Mouse (Mus musculus): ENCODE results near the gene Med12l.

The Med12l gene

DNA sequence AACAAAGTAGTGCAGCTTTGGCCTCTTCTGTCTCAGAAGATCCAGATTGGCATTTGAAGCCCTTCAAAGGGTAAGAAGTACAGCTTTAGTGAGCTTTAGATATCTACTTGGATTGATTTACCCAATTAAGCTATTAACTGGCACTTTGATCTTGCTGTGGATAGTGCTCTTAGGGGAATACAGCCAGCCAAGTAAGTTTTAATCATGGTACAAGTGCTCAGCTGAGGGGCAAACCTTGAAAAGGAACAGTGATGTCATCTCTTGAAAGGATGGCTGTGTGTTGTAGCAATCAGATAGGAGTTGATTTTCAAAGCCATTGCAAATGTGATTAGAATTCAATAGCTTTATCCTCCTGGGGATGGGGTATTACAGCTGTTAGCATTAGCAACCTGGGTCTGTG lies 176.5 kb downstream of the Med12l start:
- no peak for DNase-seq (ENCODE audit: low spot score in 2 of 2)

DNA sequence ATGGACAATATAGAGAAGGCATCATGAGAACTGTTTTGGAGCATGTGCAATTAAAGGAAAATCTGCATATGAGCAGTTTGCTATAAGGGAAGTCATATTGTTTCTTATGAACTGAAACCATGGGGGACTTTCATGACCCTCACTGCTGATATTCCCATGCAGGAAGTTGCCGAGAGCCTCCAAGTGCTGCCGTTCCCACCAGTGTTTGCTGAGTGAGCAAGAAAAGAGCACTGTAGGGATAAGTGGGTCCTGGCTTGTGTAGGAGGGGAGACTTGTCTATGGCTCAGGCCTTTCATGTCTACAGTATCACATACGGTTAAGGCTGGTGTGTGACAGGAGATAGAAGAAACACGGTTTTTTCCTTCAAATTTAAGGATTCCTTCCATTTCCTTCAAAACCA lies 180.0 kb downstream of the Med12l start:
- DNase-seq (ENCODE audit: low spot score in 2 of 2) = no peak

DNA sequence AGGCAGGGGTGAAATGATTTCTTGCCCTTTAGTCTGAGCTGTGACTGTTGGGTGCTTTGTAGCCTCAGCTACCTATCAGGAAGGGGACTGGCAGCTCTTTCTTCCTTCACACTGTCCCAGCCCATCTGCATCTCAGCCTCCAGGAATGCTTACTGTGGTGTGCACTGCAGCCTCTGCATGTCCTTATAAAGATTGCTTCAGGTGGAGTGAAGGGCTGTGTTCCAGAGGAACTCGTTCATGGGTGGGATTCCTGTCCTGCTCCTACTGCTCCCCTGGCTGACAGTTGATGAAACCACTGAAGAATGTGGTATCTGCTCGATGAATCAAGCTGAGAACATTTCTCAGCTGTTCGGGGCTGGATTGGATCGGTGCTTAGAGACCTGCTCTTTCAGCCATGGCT lies 181.7 kb downstream of the Med12l start:
- no peak for DNase-seq (ENCODE audit: low spot score in 2 of 2)

DNA sequence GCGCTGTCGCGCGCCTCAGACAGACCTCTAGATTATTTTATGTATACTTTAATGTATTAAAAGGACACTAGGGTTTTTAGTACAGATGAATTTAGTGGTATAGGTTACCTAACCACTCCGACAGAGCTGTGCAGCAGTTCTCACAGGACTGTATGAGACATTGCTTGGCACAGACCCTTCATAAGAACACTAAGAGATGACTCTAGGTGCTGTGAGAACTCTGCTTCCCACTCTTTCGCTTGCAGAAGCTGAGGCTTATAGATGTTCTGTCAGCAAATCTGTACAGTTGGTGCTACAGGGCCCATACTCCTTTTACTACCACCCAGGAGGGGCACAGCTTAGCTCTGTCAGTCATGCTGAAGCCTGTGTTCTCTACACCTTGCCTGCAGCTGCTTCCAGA lies 186.0 kb downstream of the Med12l start:
- no peak for DNase-seq (ENCODE audit: low spot score in 2 of 2)

DNA sequence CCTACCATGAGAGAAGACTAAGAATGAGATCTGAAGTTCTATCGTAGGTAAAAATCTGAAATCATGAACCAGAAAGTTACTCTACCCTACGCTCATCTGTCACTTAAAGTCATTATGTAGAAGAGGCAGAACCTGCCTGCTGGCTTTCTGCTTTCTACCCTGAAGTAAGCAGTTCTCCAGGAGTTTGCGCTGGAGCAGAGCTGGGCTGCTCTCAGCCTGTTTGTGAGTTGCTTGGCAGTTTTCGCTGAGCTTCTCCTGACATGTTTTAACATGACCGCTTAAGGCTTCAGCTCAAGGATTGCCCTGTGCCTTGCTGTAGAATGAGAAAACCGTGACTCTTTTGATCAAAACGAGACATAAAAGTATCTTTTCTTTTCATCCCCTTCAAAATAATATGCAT lies 188.5 kb downstream of the Med12l start:
- DNase-seq (ENCODE audit: low spot score in 2 of 2) = no peak

DNA sequence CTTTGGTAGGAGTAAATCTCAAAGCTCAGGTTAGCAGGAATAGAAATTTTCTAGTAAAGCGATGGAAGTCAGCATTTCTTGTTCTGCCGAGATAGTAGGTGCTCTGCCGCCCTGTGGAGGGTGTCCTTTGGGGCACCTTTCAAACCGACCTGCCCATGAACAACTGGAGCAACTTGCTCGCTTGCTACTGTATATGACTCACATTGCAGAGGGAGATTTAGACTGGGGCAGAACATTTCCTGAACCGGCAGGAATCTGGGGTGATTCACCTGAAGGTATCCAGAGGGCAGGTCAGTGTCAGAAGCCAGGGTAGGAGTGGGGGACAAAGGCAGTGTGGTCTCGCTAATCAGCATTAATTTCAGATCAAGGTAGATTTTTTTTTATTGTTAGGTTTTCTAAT lies 189.3 kb downstream of the Med12l start, which contains the start of gene Gpr87:
Gene Gpr87 (minus strand): TSS at position 167 of the 400 bp plus-strand sequence.
- no peak for DNase-seq (ENCODE audit: low spot score in 2 of 2)

DNA sequence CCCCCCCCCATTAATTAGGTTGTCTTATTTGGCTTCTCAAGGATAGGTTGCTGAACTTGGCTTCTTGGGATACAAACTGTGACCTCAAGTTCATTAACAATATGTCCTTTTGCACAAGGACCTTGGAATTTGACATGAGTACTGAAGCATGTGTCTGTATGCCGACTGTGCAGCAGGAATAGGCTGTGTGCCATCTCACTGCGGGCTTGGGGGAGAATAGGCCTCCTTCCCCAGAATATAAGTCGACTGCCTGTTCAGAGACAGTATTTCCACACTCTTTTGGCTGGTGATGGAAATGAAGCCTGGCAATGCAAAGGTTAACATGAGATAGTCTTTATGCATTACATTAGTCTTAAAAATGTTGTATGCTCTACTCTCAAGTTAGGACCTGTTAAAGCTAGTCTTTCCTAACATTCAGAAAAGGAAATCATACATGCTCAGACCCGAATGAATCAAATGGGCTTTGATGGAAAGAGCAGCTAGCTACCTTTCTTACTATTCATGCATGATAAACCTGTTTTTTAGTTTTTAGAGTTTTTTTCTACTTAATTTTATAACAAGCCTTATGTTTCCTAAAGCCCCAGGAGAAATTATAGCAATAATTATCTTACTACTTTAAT lies 191.8 kb downstream of the Med12l start:
- DNase-seq (ENCODE audit: low spot score in 2 of 2) = no peak

DNA sequence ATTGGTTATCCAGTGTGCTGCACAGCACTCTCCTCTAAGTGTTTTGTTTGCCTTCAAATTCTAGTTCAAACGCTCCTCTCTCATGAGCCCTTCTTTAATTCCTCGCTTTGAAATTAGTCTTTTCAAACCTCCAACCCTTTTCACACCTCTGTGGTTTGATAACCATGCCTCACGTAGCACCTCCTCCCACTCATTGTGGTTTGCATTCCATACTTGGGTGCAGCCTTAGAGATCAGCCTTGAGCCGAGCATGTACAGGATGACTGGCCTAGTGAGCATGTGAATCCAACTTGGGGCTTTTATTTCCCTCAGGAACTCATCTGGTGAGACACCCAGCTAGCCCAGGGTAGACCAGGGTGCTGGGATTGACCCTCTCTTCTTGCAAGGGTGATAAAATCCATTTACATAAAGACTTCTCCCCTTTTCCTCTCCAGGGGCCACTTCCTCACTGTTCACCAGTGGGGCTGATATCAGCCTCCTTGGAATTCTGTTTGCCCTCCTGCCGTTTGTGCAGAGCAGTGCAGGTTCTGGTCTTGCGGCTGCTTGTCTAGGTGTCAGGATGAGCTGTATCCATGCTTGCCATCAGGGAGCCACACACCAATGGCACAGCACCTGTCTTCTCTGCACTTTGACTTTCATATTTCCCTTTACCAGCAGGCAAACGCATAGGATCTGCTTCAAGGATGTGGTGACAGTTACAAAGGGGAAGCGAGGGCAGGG lies 198.3 kb downstream of the Med12l start:
- DNase-seq (ENCODE audit: low spot score in 2 of 2) = no peak

DNA sequence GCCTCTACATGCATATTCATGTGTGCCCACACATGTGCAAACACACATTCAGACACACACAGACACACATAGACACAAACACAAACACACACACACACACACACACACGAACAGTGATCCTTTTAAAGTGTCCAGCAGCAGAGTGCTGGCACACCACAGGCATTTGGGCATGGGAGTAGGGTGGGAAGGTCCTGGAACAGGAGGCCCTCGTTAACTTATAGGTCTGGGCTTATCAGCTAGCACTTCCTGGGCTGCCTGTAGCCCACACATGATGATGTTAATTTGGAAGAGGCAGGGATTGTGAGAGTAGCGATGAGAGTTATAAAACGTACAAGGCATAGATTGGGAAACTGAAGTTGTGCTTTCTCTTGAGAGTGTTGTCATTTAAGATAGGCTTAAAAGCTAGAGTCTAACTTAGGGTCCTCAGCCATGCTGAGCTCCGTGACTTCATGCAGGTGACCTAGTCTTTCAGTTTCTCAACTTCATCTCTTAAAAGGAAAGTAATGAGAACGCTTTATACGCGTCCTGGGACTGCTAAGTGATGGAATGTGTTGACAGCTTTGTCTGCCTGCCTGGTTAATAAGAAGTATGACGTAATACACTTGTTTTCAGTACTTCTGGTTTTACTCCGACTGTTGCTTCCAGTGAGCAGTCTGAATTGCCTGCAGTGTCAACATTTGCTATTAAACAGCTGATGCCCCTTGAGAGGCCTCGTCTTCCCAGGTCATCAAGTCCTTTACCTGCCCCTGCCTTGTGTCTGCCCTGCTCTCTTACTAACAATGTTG lies 199.3 kb downstream of the Med12l start:
- DNase-seq (ENCODE audit: low spot score in 2 of 2) = no peak

DNA sequence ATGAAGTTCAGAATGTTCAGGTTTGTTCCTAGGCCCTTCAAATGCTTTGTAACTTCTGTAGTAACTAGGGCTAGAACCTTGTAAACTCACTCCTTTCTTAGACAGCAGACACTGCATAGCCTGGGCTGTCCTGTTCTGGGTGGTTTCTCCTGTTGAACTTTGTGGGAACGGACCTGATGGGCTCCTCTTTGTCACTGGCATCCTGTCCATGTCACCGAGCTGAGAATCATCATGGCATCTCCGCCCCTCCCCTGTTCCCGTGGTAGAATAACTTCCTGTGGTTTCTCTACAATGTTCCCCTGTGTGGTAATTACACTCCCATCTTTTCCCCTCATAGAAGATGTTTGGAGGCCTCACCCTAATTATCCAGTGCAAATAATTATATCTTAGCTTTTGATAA lies 200.3 kb downstream of the Med12l start:
- no peak for DNase-seq (ENCODE audit: low spot score in 2 of 2)

DNA sequence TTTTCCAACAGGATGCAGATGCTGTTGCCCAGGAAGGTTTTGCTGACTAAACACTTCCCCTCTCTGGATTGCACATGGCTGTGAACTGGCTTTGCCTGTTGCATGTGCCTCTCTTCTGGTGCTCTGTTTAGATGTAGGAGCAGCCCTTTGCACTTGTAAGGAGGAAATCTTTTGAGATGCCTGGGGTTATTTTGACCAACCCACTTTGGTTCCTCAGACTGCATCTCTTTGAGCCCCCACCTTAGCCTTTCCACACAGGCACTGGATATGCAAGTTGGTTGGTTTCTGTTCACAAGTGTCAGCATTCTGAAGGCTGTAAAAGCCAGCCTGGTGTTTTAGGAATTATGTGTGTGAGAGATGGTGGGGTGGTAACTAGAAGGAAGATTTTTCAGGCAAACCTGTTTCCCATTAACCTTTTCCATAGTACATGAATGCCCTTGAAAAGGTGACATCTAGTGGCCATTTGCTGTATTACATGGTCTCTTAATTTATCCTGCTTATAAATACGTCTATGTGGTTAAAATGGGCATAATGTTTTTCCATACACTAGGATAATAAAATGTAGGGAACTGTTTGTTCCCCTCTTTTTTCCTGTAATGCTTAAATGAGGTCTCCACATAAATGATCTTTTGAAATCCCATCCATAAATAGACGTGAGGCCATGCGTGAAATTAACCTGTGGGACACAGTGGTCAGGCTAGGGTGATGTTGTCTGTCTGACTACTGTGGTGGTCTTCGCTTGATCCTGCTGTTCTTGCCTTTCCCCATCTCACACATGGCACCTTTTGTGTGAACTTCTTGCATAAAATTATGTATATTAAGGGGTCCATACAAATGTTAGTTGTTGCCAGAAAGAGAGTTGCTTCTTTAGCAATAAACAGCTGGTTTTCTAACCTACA lies 203.3 kb downstream of the Med12l start:
- no peak for DNase-seq (ENCODE audit: low spot score in 2 of 2)

DNA sequence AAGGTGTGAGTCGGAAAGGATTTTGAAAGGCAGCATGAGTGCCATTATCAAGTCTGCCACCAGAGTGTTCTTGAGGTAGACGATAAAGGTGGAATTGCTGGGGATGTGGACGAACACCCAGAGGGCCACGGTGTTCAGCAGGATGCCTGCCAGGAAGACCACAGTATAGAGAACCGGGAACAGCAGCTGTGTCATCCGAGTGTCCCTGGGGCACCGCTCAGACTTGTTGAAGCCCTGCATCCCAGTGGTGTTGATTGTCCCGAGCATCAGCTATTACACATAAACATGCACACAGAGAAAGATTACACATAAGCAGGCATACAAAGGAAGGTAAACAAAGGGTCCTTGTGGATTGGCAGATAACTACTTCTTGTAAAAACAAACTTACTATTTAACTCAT lies 204.5 kb downstream of the Med12l start:
- DNase-seq (ENCODE audit: low spot score in 2 of 2) = no peak

DNA sequence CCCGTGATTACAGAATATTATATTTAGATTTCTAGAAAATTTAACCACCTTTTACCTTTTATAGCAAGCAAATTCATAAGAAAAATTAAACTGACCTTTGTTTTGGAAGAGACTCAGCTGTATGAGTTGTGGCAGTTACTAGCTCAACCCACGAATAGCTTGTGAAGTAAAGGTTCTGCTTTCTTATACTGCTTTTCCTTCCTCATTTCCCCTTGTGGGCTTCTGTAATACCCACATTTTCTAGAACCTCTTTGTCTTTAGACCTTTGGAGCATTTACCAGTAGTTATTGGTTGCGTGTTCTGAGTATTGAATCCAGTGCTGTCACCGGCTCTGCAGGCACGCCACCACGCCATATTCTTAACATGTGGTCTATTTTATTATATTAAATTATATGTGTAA lies 205.1 kb downstream of the Med12l start, which contains the start of gene P2ry13:
Gene P2ry13 (minus strand): TSS at position 156 of the 400 bp plus-strand sequence.
- no peak for DNase-seq (ENCODE audit: low spot score in 2 of 2)

DNA sequence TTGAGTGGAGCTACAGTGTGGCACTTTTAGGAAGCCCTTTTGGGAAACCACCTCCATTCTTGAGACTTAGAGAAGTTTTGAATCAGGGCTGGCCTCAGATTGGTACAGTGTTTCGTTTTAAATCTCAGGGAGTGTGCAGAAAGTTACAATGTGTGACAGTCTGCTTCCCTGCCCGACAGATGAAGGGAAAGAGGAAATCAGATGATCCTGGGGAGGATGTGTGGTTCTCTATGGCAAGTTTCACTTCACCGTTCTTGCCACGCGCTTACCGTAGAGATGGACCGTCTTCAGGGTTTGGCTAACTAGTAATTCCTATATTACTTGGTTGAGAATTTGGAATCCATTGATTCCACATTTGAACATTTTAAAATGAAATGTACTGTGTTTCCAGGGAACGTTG lies 206.2 kb downstream of the Med12l start:
- no peak for DNase-seq (ENCODE audit: low spot score in 2 of 2)

DNA sequence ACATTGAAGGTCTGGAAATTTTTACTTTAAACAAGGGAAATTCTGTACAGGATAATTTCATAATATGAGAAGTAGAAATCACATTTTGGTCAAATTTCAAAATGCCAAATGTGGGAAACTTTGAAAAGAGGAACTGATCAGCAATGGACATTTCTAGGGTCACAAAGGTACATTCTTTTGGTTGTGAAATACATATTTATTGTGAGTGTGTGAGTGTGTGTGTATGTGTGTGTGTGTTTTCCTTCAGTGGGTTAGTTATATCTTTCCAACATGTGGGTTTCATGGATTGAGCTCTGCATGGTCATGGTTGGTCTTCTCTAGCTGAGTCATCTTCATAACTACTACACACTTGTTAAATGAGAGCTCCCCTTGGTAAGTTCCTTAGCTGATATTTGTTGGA lies 206.8 kb downstream of the Med12l start:
- no peak for DNase-seq (ENCODE audit: low spot score in 2 of 2)

DNA sequence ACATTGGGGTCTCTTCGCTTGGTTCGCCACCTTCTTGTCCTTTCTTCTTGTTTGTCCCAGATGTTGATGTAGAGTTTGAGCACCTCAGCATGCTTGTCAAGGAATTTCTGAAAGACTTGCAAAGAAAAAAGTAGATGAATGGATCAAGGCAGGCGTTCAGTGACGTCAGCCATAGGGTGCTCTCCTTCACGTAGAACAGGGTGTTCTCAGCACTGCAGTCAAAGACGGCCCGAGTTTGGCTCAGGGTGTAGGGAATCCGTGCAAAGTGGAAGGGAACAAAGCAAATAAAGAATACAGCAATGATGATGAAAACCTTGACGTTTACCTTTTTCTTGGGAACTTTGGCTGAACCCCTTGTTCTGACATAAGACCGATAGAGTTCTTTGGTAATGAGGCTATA lies 211.6 kb downstream of the Med12l start:
- no peak for DNase-seq (ENCODE audit: low spot score in 2 of 2)

DNA sequence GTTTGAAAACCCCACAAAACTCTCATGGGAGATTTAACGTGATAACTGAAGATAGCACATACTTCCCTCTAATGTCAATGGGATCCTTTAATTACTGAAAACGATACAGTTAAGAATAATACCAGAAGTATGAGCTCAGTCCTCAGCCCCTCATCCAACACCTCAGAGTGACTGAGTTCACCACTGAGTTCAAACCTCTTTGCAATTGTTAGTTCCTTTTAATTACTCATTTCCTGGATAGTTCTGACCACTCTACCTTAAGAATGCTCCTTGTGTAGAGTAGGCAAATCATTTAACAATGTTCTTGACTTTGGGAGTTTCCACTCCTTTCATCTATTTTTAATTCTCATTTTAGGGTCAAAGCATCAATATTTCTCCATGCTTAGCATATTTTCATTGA lies 213.7 kb downstream of the Med12l start:
- DNase-seq (ENCODE audit: low spot score in 2 of 2) = no peak

DNA sequence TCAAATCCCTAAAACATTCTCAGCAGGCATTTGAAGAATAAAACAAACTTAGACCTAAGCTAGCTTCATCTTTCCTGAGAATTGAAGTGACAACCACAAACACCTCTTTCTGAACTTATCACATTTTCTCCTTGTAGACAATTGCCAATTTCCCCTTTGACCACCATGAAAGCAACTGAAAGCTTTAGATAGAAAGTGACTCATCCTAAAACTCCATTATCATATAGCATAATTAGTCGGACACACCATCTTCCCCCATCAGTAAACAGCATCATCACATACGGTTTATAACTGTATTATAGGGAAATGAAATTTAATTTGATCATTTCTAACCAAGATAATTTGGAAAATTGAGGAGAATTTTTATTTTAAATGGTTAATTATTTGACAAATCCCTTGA lies 216.7 kb downstream of the Med12l start:
- DNase-seq (ENCODE audit: low spot score in 2 of 2) = no peak

DNA sequence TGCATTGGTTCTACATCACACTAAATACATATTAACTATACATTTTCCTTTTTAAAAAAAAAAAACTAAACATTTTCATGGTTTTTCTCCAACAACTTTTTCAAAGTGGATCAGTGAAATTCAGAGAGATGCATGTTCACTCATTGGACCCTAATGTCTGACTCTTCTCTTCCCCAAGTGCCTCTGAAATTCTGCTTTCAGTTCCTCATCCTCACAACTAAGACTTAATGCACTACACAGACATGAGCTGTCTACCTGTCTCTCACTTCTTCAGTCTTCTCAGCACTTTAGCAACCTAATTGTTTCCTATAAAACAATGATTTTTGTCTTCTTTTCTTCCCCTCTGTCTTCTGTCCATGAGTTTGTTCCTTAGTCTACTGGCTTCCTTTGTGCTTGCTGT lies 219.8 kb downstream of the Med12l start:
- DNase-seq (ENCODE audit: low spot score in 2 of 2) = no peak

DNA sequence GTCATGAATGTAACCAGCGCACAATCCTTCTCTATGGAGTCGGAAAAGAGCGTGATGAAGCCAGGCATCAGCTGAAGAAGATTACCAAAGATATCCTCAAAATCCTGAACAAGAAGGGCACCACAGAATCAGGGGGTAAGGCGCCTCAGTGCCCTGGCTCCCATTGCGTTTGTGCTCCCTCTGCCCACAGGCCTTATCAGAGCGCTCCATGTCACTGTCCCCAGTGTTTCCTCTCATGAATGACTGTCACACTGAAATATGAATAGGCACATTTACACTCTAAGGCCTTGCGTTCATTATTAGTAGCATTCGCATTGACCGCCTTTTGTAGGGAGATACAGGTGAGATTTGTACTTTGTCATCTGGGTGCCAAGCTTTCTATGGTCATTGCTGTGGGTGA lies 222.1 kb downstream of the Med12l start:
- no peak for DNase-seq (ENCODE audit: low spot score in 2 of 2)

DNA sequence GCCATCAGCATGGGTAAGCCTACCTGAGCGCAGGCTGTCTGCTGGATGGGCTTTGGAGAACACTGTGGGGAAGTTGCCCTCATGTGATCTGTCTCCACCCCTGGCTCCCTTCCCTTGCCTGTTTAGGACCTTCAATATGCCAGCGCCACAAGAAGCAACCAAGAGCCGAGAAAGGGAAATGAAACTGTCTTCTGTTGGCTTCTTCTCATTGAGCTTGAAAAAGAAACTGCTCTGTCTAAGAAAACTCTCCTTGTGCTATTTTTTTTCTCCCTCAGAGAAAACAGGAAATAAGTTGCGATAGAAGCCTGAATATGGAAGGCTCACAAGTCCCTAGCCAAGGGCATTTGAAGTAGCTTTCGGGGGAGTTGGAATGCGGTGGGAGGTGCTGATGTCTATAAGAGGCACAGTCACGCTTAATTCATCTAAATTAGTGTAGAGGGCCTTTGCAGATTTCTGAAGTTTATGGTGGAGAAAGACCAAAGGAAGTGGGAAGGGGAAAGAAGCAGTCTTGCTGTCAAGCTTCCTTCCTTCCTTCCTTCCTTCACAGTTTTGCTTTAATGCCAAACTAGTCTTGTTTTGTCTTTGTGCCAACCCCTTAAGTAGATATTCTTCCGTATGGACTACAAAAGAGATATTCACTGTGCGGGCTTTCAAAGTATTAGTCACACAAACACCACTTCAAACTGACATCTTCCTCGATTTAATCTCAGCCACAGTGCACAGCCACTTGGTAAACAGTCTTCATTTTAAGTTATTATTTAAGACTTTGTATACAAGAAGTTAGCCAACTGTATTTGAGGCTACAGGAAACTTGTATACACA lies 223.3 kb downstream of the Med12l start:
- no peak for DNase-seq (ENCODE audit: low spot score in 2 of 2)

Data from spleen, postnatal 14 days (tissue).